28 mouse cellular contexts compared by ENCODE assay signal in the genomic region with DNA sequence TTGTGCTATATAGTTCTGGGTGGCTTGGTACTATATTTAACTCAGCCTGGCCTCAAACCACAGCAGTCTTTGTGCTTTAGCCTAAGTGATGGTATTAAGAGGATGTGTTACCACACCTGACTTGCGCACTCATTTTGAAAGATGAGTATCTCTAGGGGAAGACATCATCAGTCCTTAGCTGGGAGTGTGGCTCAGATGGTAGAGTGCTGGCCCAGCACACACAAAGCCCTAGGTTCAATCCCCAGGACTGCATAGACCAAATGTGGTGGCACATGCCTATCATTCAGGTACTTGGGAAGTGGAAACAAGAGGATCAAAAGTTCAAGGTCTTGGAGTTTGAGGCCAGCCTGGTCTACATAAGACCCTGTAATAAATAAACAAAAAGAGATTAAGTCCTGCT. TPM values are rescaled to one million over a fixed set of nuclear protein-coding genes. Genes with fewer than 3 reads are reported as not detected.
DNase-seq lines count a peak whose midpoint lies in the region; ATAC-seq lines count a peak whose summit lies in the region.
"Had no signal": no experiment of that assay in that cellular context is flagged by ENCODE, and none has a peak within 500 bp of the region (broad histone marks: within the 10 kb centered on the region; RNA-seq: fewer than 3 reads in every experiment).

No protein-coding gene starts in this region.

- no peak for ATAC-seq in heart, embryonic 14.5 days (ENCODE audit: insufficient number of reproducible peaks, insufficient read depth, low FRiP score, low read depth)
- peak; percentile 65 for ATAC-seq in activated CD4-positive, CD25-positive, alpha-beta regulatory T cell, adult 4 months
- ATAC-seq: forebrain, embryonic 13.5 days; inflammation-experienced regulatory T-cells, adult 6 months; liver, embryonic 12.5 days; liver, postnatal 0 days; lung, postnatal 0 days; midbrain, embryonic 13.5 days; Patski had no signal

- H3K9ac ChIP-seq in heart, embryonic 14.5 days (ENCODE audit: low read length), result peak overlapping the region; percentile 3; the same call in 1 of the 2 replicates
- H3K9ac ChIP-seq: forebrain, embryonic 13.5 days; hindbrain, embryonic 14.5 days; liver, embryonic 12.5 days; liver, postnatal 0 days; midbrain, embryonic 13.5 days; neural tube, embryonic 15.5 days had no signal

- no peak overlapping the region for H3K27ac ChIP-seq in heart, embryonic 14.5 days (replicated peaks in 1 of 2; ENCODE audit: control insufficient read depth in 1 of 2, insufficient read depth in 1 of 2, low read depth in 2 of 2, low read length in 2 of 2)
- H3K27ac ChIP-seq: forebrain, embryonic 13.5 days; hindbrain, embryonic 14.5 days; liver, embryonic 12.5 days; midbrain, embryonic 13.5 days; neural tube, embryonic 15.5 days had no signal

- no peaks in the 10 kb centered on the region for H3K9me3 ChIP-seq in heart, embryonic 14.5 days (ENCODE audit: control insufficient read depth, low read length)
- H3K9me3 ChIP-seq: forebrain, embryonic 13.5 days; liver, embryonic 12.5 days; midbrain, embryonic 13.5 days; neural tube, embryonic 15.5 days had no signal

- 76% methylated on average over 1 of the region's 1 CpGs for WGBS in heart, embryonic 14.5 days

- H3K27me3 ChIP-seq in heart, embryonic 14.5 days (ENCODE audit: control insufficient read depth, insufficient read depth, low read length), result no peaks in the 10 kb centered on the region
- H3K27me3 ChIP-seq: forebrain, embryonic 13.5 days; liver, embryonic 12.5 days; midbrain, embryonic 13.5 days; neural tube, embryonic 15.5 days; Patski had no signal

- no peak overlapping the region for H3K4me3 ChIP-seq in heart, embryonic 14.5 days (ENCODE audit: control insufficient read depth in 1 of 2, insufficient read depth in 1 of 2, low read depth in 1 of 2, low read length in 2 of 2)
- H3K4me3 ChIP-seq: forebrain, embryonic 13.5 days; liver, embryonic 12.5 days; midbrain, embryonic 13.5 days; neural tube, embryonic 15.5 days had no signal

- H3K4me1 ChIP-seq in heart, embryonic 14.5 days (ENCODE audit: control insufficient read depth in 2 of 2, insufficient read depth in 2 of 2, low read length in 2 of 2), result peaks cover 33 to 40% of the 10 kb centered on the region in 2 experiments
- H3K4me1 ChIP-seq: forebrain, embryonic 13.5 days; liver, embryonic 12.5 days; midbrain, embryonic 13.5 days; neural tube, embryonic 15.5 days had no signal

- H3K36me3 ChIP-seq in heart, embryonic 14.5 days (ENCODE audit: control insufficient read depth, insufficient read depth, low read length), result peaks cover 27% of the 10 kb centered on the region
- H3K36me3 ChIP-seq: liver, embryonic 12.5 days; midbrain, embryonic 13.5 days; neural tube, embryonic 15.5 days had no signal

- no peak overlapping the region for H3K4me2 ChIP-seq in heart, embryonic 14.5 days (ENCODE audit: low read length)
- H3K4me2 ChIP-seq: forebrain, embryonic 13.5 days; hindbrain, embryonic 14.5 days; liver, embryonic 12.5 days; midbrain, embryonic 13.5 days; neural tube, embryonic 15.5 days had no signal

- no peak for DNase-seq in heart, postnatal 4 days
- DNase-seq in A20 (ENCODE audit: low read depth, low spot score), result peak; percentile 84
- peak; percentile 26 for DNase-seq in naive thymus-derived CD4-positive, alpha-beta T cell, adult 2 months (ENCODE audit: low read depth)
- no peak for DNase-seq in kidney, postnatal 10 days
- DNase-seq in lung, adult 18-20 months, result no peak
- DNase-seq: adrenal gland, postnatal 36 days; cerebellum, adult 18-20 months; cerebellum, postnatal 10 days; gastrocnemius, postnatal 36 days; kidney, adult 2 months; kidney, postnatal 4 days; layer of hippocampus, postnatal 36 days; left cerebral cortex, postnatal 4 days; liver, postnatal 0 days; lung, postnatal 4 days; retina, postnatal 1 day; right cerebral cortex, postnatal 14 days; thymus, postnatal 25 days had no signal

RNA-seq across cellular contexts. Expression of gene Srl, which starts 38.1 kb away (rescaled TPM):
- polyA plus RNA-seq in heart, embryonic 14.5 days (2014; fragmentation: Nextera tagmentation; extraction: Ambion mirVana), result 259 and 288 TPM in 2 replicates
- 1,000 to 10,000 TPM; 1,069 to 1,171 TPM for total RNA-seq in heart, postnatal 4 days (2021)
- polyA plus RNA-seq in activated CD4-positive, CD25-positive, alpha-beta regulatory T cell, adult 4 months (2017; shearing (Covaris generic)), result 1 to 10 TPM in 1 of 2 experiments, under 1 TPM in 1; 0.20 to 1.9 TPM

RNA-seq across cellular contexts. Expression of gene Tfap4, which starts 56.2 kb away (rescaled TPM):
- polyA plus RNA-seq in heart, embryonic 14.5 days (2014; fragmentation: Nextera tagmentation; extraction: Ambion mirVana), result 2.5 and 4.1 TPM in 2 replicates
- 1 to 10 TPM; 3.5 to 4.7 TPM for total RNA-seq in heart, postnatal 4 days (2021)
- 1 to 10 TPM; 4.1 to 6.2 TPM for polyA plus RNA-seq in activated CD4-positive, CD25-positive, alpha-beta regulatory T cell, adult 4 months (2017; shearing (Covaris generic))

Comparison
In these comparisons a context has a peak if more than half of its experiments do, and no peak if none do; other contexts are left out.
1. DNase-seq: peak in A20 (single experiment) and naive thymus-derived CD4-positive, alpha-beta T cell, adult 2 months (single experiment); none in heart, postnatal 4 days (single experiment), kidney, postnatal 10 days (single experiment) and lung, adult 18-20 months (0 of 2).
2. RNA of gene Srl, which starts 38.1 kb away (polyA plus RNA-seq): 259 to 288 TPM in heart, embryonic 14.5 days; 0.20 to 1.9 TPM in activated CD4-positive, CD25-positive, alpha-beta regulatory T cell, adult 4 months; every median in the first group is over 10 times any median in the second.